Mouse (Mus musculus) myocyte (in vitro differentiated cells): Measurements from ENCODE around the gene Fbxo30.

ENCODE experiments used
- CEBPB ChIP-seq: IDR thresholded peaks from 2 replicates; pipeline ENCODE4 v1.6.1; 2011; ENCODE audit warnings: mild to moderate bottlenecking, moderate library complexity; ENCODE audit not compliant: poor library complexity, insufficient read depth, severe bottlenecking
- E2F4 ChIP-seq: IDR thresholded peaks from one replicate; pipeline ENCODE4 v1.6.1; 2011; ENCODE audit warnings: mild to moderate bottlenecking, control low read depth, moderate library complexity; ENCODE audit not compliant: insufficient read depth
- MAX ChIP-seq: IDR thresholded peaks from one replicate; pipeline ENCODE4 v1.6.1; 2011; ENCODE audit warnings: low read depth, mild to moderate bottlenecking, control low read depth
- MYOD1 ChIP-seq, 3 experiments: IDR thresholded peaks; one replicate each; pipeline ENCODE4 v1.6.1; 2011; ENCODE audit warnings: control low read depth in 2 of 3, low read depth in 2 of 3, mild to moderate bottlenecking in 2 of 3, moderate library complexity in 1 of 3; ENCODE audit not compliant: insufficient read length in 2 of 3, control insufficient read depth in 1 of 3
- MYOG ChIP-seq, 3 experiments: IDR thresholded peaks; one replicate each; pipeline ENCODE4 v1.6.1; 2011; ENCODE audit warnings: control low read depth in 2 of 3, low read depth in 2 of 3, mild to moderate bottlenecking in 2 of 3; ENCODE audit not compliant: insufficient read length in 2 of 3, control insufficient read depth in 1 of 3, insufficient read depth in 1 of 3
- POLR2A ChIP-seq: IDR thresholded peaks from one replicate; pipeline ENCODE4 v1.6.1; 2011; ENCODE audit warnings: low read depth, mild to moderate bottlenecking, control low read depth, moderate library complexity; ENCODE audit not compliant: insufficient read length
- POLR2AphosphoS2 ChIP-seq: IDR thresholded peaks from one replicate; pipeline ENCODE4 v1.6.1; 2011; ENCODE audit warnings: low read depth, control low read depth; ENCODE audit not compliant: insufficient read length
- REST ChIP-seq: IDR thresholded peaks from one replicate; pipeline ENCODE4 v1.6.1; 2011; ENCODE audit warnings: mild to moderate bottlenecking, control low read depth, moderate library complexity; ENCODE audit not compliant: insufficient read depth, insufficient read length
- TCF12 ChIP-seq: IDR thresholded peaks from one replicate; pipeline ENCODE4 v1.6.1; 2011; ENCODE audit warnings: mild to moderate bottlenecking, control low read depth; ENCODE audit not compliant: poor library complexity, insufficient read depth, severe bottlenecking
- USF1 ChIP-seq: IDR thresholded peaks from one replicate; pipeline ENCODE4 v1.6.1; 2011; ENCODE audit warnings: low read depth, mild to moderate bottlenecking, control low read depth, moderate library complexity

DNA sequence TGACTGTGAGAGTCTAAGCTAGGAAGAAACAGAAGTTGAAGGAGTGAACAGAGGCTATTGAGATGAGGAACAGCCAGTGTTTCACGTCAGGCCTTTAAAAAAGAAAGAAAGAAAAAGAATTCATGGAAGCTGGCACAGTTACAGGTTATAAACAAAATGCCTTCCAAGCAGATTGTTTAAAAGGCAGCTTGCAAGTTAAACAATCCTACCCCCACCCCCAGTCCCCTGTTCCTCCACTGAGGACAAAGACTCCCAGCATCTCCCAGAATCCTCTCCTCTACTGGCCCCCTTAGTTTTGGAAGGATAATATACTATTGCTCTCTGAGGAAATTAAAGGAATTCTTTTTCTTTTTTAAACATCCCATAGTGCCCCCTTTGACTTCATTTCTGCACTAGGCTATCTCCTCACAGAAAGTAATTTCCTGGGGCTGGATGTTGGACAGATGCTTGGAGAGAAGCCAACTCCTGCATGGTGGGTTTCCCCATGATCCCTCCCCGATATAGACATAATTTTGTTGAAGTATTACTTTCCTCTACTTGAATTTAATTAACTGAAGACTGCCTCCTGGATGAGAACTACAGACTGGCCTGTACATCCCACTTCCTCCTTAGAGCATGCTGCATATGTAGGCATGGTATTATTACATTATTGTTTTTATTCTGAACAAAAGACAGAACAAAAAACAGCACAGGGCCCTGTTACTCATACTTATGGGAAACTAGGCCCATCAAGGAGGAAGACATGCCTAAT is 30.7 kb upstream of the Fbxo30 start:
- TF ChIP-seq POLR2A = no peak
- TF ChIP-seq USF1 = no peak
- TF ChIP-seq CEBPB = no peak
- no peak for TF ChIP-seq MYOD1 (IDR thresholded peaks at IDR 0.05; ENCODE audit: control insufficient read depth in 1 of 3, insufficient read length in 2 of 3, low read depth in 2 of 3)
- TF ChIP-seq REST = no peak
- no peak for TF ChIP-seq MAX
- no peak for TF ChIP-seq E2F4
- TF ChIP-seq TCF12 = no peak
- no peak for TF ChIP-seq POLR2AphosphoS2
- no peak for TF ChIP-seq MYOG (IDR thresholded peaks at IDR 0.05; ENCODE audit: control insufficient read depth in 1 of 3, insufficient read depth in 1 of 3, insufficient read length in 2 of 3, low read depth in 2 of 3)
